Mouse (Mus musculus): ENCODE results near the gene 1600015I10Rik. TPM values are rescaled to one million over a fixed set of nuclear protein-coding genes. Genes with fewer than 3 reads are reported as not detected.
"Not testable (repeated sequence)": the region's sequence is repeated elsewhere in the genome, so short reads cannot be mapped to it uniquely, and the experiment has no call there.

Gene 1600015I10Rik
- polyA plus RNA-seq, 1 experiment from 2014 or later: not detected

DNA sequence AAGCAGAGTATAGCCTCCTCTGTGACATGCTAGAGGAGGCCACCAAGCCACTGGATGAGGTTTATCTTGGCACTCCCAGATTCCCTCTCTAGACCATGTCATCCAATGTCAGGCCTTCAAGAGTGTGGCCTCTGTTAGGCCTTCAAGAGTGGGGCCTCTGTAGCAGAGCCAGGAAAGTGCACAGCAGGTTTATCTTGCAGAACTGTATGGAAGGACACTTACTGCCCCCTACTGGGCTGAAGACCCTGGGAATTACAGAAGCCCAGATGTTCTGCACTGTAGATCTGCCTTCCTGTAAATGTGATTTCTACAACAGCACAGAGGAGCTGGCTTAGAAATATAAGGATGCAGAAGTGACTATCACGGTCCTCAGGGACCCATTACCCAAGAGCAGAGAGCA lies 25.3 kb downstream of the 1600015I10Rik start:
- no peaks in the 10 kb centered on the region for H3K36me3 ChIP-seq (ENCODE audit: control insufficient read depth, insufficient read depth, low read length)
- no peaks in the 10 kb centered on the region for H3K27me3 ChIP-seq (ENCODE audit: control insufficient read depth, insufficient read depth, low read length)
- H3K4me2 ChIP-seq (replicated peaks; ENCODE audit: low read depth, low read length): no peak overlapping the region
- H3K4me3 ChIP-seq (ENCODE audit: low read length): no peak overlapping the region
- WGBS: 57% methylated on average over 1 of the region's 1 CpGs
- ATAC-seq (ENCODE audit: low FRiP score, low TSS enrichment): peak; percentile 35; the same call in 1 of the 2 replicates
- H3K9ac ChIP-seq (ENCODE audit: low read depth, low read length): no peak overlapping the region
- no peaks in the 10 kb centered on the region for H3K9me3 ChIP-seq (ENCODE audit: control insufficient read depth, low read length)
- H3K4me1 ChIP-seq (ENCODE audit: control insufficient read depth, insufficient read depth, low read length): no peaks in the 10 kb centered on the region
- H3K27ac ChIP-seq (ENCODE audit: low read depth, low read length): no peak overlapping the region

- Histone ChIP-seq H3K4me2 (replicated peaks; ENCODE audit: low read depth, low read length) (no peak overlapping the region), H3K27me3 (ENCODE audit: control insufficient read depth, insufficient read depth, low read length) (no peaks in the 10 kb centered on the region), H3K27ac (ENCODE audit: low read depth, low read length) (no peak overlapping the region), H3K4me3 (ENCODE audit: low read length) (no peak overlapping the region), H3K9ac (ENCODE audit: low read depth, low read length) (no peak overlapping the region), H3K36me3 (ENCODE audit: control insufficient read depth, insufficient read depth, low read length) (no peaks in the 10 kb centered on the region), H3K9me3 (ENCODE audit: control insufficient read depth, low read length) (no peaks in the 10 kb centered on the region), H3K4me1 (ENCODE audit: control insufficient read depth, insufficient read depth, low read length) (no peaks in the 10 kb centered on the region)
- no peak for ATAC-seq (ENCODE audit: low FRiP score, low TSS enrichment)
- WGBS: 91% methylated on average over 4 of the region's 4 CpGs
These were observed 27.1 kb downstream of the 1600015I10Rik start for GRCm38 (mm10) chr6:48956785-48957184.

DNA sequence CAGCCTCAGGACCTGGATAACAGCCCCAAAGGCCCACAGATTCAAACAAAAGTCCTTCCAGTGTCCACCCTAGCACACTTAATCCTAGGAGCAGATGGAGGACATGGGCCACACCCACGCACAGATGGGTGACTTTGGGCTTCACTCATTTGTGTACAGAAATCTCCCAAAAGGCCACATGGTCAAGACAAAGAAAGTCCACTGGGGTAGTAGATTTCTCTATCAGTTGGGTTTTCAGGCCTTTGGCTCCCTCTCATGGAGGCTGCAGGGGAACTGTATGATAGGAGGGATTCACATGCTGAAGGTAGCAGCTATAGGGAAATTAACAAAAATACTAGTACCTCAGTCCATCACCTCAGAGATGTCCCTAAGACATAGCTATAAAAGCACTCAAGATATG lies 28.4 kb downstream of the 1600015I10Rik start:
- H3K27ac ChIP-seq (ENCODE audit: low read depth, low read length): no peak overlapping the region
- no peaks in the 10 kb centered on the region for H3K4me1 ChIP-seq (ENCODE audit: control insufficient read depth, insufficient read depth, low read length)
- no peak overlapping the region for H3K4me2 ChIP-seq (replicated peaks; ENCODE audit: low read depth, low read length)
- no peaks in the 10 kb centered on the region for H3K27me3 ChIP-seq (ENCODE audit: control insufficient read depth, insufficient read depth, low read length)
- H3K4me3 ChIP-seq (ENCODE audit: low read length): no peak overlapping the region
- WGBS: 59% methylated on average over 1 of the region's 1 CpGs
- ATAC-seq (ENCODE audit: low FRiP score, low TSS enrichment): no peak
- no peaks in the 10 kb centered on the region for H3K9me3 ChIP-seq (ENCODE audit: control insufficient read depth, low read length)
- H3K36me3 ChIP-seq (ENCODE audit: control insufficient read depth, insufficient read depth, low read length): no peaks in the 10 kb centered on the region
- H3K9ac ChIP-seq (ENCODE audit: low read depth, low read length): no peak overlapping the region

DNA sequence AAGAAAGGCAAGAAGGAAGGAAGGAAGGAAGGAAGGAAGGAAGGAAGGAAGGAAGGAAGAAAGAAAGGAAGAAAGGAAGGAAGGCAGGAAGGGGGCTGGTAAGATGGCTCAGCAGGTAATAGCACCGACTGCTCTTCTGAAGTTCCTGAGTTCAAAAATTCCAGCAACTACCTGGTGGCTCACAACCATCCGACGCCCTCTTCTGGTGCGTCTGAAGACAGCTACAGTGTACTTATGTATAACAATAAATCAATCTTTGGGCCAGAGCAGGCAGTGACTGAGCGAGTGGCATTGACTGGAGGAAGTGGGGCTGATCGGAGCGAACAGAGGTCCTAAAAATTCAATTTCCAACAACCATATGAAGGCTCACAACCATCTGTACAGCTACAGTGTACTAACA lies 29.5 kb downstream of the 1600015I10Rik start:
- not testable (repeated sequence) for H3K27me3 ChIP-seq (ENCODE audit: control insufficient read depth, insufficient read depth, low read length); H3K36me3 ChIP-seq (ENCODE audit: control insufficient read depth, insufficient read depth, low read length); H3K9me3 ChIP-seq (ENCODE audit: control insufficient read depth, low read length); H3K4me1 ChIP-seq (ENCODE audit: control insufficient read depth, insufficient read depth, low read length); H3K4me3 ChIP-seq (ENCODE audit: low read length); ATAC-seq (ENCODE audit: low FRiP score, low TSS enrichment); H3K4me2 ChIP-seq (replicated peaks; ENCODE audit: low read depth, low read length); H3K9ac ChIP-seq (ENCODE audit: low read depth, low read length); H3K27ac ChIP-seq (ENCODE audit: low read depth, low read length)
- 30% methylated on average over 7 of the region's 7 CpGs for WGBS

GRCm38 (mm10) chr6:48966696-48967095 lies 37.0 kb downstream of the 1600015I10Rik start:
- not testable (repeated sequence) for H3K9me3 ChIP-seq (ENCODE audit: control insufficient read depth, low read length); H3K4me1 ChIP-seq (ENCODE audit: control insufficient read depth, insufficient read depth, low read length); ATAC-seq (ENCODE audit: low FRiP score, low TSS enrichment); H3K9ac ChIP-seq (ENCODE audit: low read depth, low read length); H3K36me3 ChIP-seq (ENCODE audit: control insufficient read depth, insufficient read depth, low read length); H3K4me3 ChIP-seq (ENCODE audit: low read length); H3K27me3 ChIP-seq (ENCODE audit: control insufficient read depth, insufficient read depth, low read length); H3K27ac ChIP-seq (ENCODE audit: low read depth, low read length); H3K4me2 ChIP-seq (replicated peaks; ENCODE audit: low read depth, low read length)
- 90% methylated on average over 5 of the region's 5 CpGs for WGBS

DNA sequence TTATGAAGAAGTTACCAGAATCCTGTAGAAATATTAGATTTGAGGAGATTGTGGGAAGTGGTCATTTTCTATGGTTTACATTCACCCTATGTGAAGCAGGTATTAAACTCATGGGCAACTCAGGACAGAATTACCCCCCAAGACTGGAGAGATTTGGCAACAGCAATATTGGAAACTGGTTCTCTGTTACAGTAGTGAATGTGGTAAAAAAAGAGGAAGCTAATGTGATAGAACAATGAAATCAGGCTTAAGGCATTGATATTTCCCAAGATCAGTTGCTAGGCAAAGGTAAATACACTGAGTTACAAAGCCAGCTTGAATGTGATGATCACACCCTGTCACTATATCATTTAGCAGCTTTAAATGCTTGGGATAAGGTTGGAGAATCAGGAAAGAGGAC lies 38.2 kb downstream of the 1600015I10Rik start:
- ATAC-seq (ENCODE audit: low FRiP score, low TSS enrichment): no peak
- Histone ChIP-seq H3K27ac (ENCODE audit: low read depth, low read length) (no peak overlapping the region), H3K27me3 (ENCODE audit: control insufficient read depth, insufficient read depth, low read length) (no peaks in the 10 kb centered on the region), H3K4me2 (replicated peaks; ENCODE audit: low read depth, low read length) (no peak overlapping the region), H3K4me1 (ENCODE audit: control insufficient read depth, insufficient read depth, low read length) (no peaks in the 10 kb centered on the region), H3K4me3 (ENCODE audit: low read length) (no peak overlapping the region), H3K36me3 (ENCODE audit: control insufficient read depth, insufficient read depth, low read length) (no peaks in the 10 kb centered on the region), H3K9me3 (ENCODE audit: control insufficient read depth, low read length) (no peaks in the 10 kb centered on the region), H3K9ac (ENCODE audit: low read depth, low read length) (no peak overlapping the region)

- H3K27me3 ChIP-seq (ENCODE audit: control insufficient read depth, insufficient read depth, low read length): no peaks in the 10 kb centered on the region
- H3K4me3 ChIP-seq (ENCODE audit: low read length): no peak within 1 kb of the TSS
- H3K27ac ChIP-seq (ENCODE audit: low read depth, low read length): no peak within 1 kb of the TSS
- H3K9me3 ChIP-seq (ENCODE audit: control insufficient read depth, low read length): no peaks in the 10 kb centered on the region
- no peak for ATAC-seq (ENCODE audit: low FRiP score, low TSS enrichment)
- no peaks in the 10 kb centered on the region for H3K4me1 ChIP-seq (ENCODE audit: control insufficient read depth, insufficient read depth, low read length)
- H3K36me3 ChIP-seq (ENCODE audit: control insufficient read depth, insufficient read depth, low read length): no peaks in the 10 kb centered on the region
- no peak within 1 kb of the TSS for H3K4me2 ChIP-seq (replicated peaks; ENCODE audit: low read depth, low read length)
- WGBS: 85% methylated on average over 2 of the region's 2 CpGs
- H3K9ac ChIP-seq (ENCODE audit: low read depth, low read length): no peak within 1 kb of the TSS
These were observed 45.0 kb downstream of the 1600015I10Rik start, which contains the start of gene Doxl2 for GRCm38 (mm10) chr6:48974663-48975062. Gene Doxl2 (plus strand): TSS chr6:48974963.

DNA sequence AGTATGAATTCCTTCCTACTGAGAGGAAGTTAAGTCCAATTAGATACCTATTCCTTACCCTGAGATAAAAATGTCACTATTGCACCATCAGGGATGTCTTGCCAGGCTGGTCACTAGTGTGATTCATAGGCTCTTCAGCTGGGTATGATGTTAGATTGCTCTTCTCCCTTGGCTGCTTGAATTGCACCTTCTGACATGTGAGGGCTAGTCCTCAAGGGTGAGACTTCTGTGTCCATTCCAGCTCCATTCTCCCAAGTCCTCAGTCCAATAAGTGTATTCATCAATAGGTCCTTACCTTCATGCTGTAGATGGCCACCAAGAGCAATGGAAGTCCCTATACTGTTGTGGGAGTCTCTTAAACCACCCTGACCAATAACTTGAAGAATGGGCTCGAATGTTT lies 49.9 kb downstream of the 1600015I10Rik start:
- no peak overlapping the region for H3K27ac ChIP-seq (ENCODE audit: low read depth, low read length)
- H3K9ac ChIP-seq (ENCODE audit: low read depth, low read length): no peak overlapping the region
- no peaks in the 10 kb centered on the region for H3K4me1 ChIP-seq (ENCODE audit: control insufficient read depth, insufficient read depth, low read length)
- no peaks in the 10 kb centered on the region for H3K36me3 ChIP-seq (ENCODE audit: control insufficient read depth, insufficient read depth, low read length)
- H3K9me3 ChIP-seq (ENCODE audit: control insufficient read depth, low read length): no peaks in the 10 kb centered on the region
- 71% methylated on average over 1 of the region's 1 CpGs for WGBS
- H3K4me2 ChIP-seq (replicated peaks; ENCODE audit: low read depth, low read length): no peak overlapping the region
- no peak overlapping the region for H3K4me3 ChIP-seq (ENCODE audit: low read length)
- H3K27me3 ChIP-seq (ENCODE audit: control insufficient read depth, insufficient read depth, low read length): no peaks in the 10 kb centered on the region
- no peak for ATAC-seq (ENCODE audit: low FRiP score, low TSS enrichment)

DNA sequence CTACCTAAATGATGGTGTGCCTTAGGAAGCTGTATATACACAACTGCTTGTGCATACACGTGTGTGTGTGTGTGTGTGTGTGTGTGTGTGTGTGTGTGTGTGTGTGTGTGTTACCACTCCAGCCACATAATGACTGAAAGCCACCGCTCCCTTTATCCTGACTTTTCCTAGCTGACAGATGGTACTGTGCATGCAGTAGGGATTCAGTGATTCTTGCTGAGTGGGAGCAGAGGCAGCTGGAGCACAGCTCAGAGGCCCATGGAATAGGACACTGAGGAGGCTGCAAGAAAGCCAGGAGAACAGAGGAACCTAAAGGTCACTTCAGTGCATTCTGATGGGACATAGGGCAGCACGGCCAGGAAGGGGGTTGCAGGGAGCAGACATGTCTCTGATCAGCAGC lies 52.6 kb downstream of the 1600015I10Rik start:
- no peak for ATAC-seq (ENCODE audit: low FRiP score, low TSS enrichment)
- Histone ChIP-seq H3K9ac (ENCODE audit: low read depth, low read length) (no peak overlapping the region), H3K27ac (ENCODE audit: low read depth, low read length) (no peak overlapping the region), H3K4me3 (ENCODE audit: low read length) (no peak overlapping the region), H3K4me2 (replicated peaks; ENCODE audit: low read depth, low read length) (no peak overlapping the region), H3K27me3 (ENCODE audit: control insufficient read depth, insufficient read depth, low read length) (no peaks in the 10 kb centered on the region), H3K4me1 (ENCODE audit: control insufficient read depth, insufficient read depth, low read length) (no peaks in the 10 kb centered on the region), H3K9me3 (ENCODE audit: control insufficient read depth, low read length) (no peaks in the 10 kb centered on the region), H3K36me3 (ENCODE audit: control insufficient read depth, insufficient read depth, low read length) (no peaks in the 10 kb centered on the region)
- 65% methylated on average over 3 of the region's 3 CpGs for WGBS
